Mouse (Mus musculus) intestine, embryonic 16.5 days (tissue): Measurements from ENCODE around the gene Glis2. TPM values are rescaled to one million over a fixed set of nuclear protein-coding genes. Genes with fewer than 3 reads are reported as not detected.
A peak's percentile ranks its signal among the peaks of the same experiment; 100 is the strongest.

Experiments used
- ATAC-seq: fragments of 200-750 bp; cut with Nextera tagmentation; 2 replicates; pipeline ENCODE4 v1.8.0; 2017; ENCODE audit warnings: moderate TSS enrichment, moderate library complexity
- H3K27ac ChIP-seq: fragments of 300-500 bp; sonication (generic); 2 replicates; pipeline ENCODE4 v1.5.1; 2014; ENCODE audit warnings: mild to moderate bottlenecking, low read length
- H3K27me3 ChIP-seq: fragments of 300-500 bp; sonication (generic); replicated peaks from 2 replicates; pipeline ENCODE4 v1.6.1; 2014; ENCODE audit warnings: low read length, control low read depth, mixed read lengths; ENCODE audit not compliant: control insufficient read depth, insufficient read depth
- H3K36me3 ChIP-seq: fragments of 300-500 bp; sonication (generic); 2 replicates; pipeline ENCODE4 v1.6.1; 2014; ENCODE audit warnings: low read length, control low read depth; ENCODE audit not compliant: control insufficient read depth, insufficient read depth
- H3K4me1 ChIP-seq: fragments of 300-500 bp; sonication (generic); 2 replicates; pipeline ENCODE4 v1.6.1; 2014; ENCODE audit warnings: low read length, control low read depth, mixed read lengths; ENCODE audit not compliant: control insufficient read depth, insufficient read depth
- H3K4me2 ChIP-seq: fragments of 300-500 bp; sonication (generic); 2 replicates; pipeline ENCODE4 v1.6.1; 2014; ENCODE audit warnings: low read depth, low read length, control low read depth
- H3K4me3 ChIP-seq: fragments of 300-500 bp; sonication (generic); 2 replicates; pipeline ENCODE4 v1.5.1; 2014; ENCODE audit warnings: mild to moderate bottlenecking, low read length
- H3K9ac ChIP-seq: fragments of 300-500 bp; sonication (generic); 2 replicates; pipeline ENCODE4 v1.6.1; 2014; ENCODE audit warnings: low read depth, low read length
- H3K9me3 ChIP-seq: fragments of 300-500 bp; sonication (generic); 2 replicates; pipeline ENCODE4 v1.6.1; 2016; ENCODE audit warnings: low read length, control low read depth; ENCODE audit not compliant: control insufficient read depth
- WGBS: fragments of 180-500 bp; shearing (Covaris S2); extraction: QIAGEN DNeasy Blood & Tissue Kit; methylation state at CpG from one replicate; pipeline ENCODE4 v1.1.7; 2014; 5-methylcytosine and 5-hydroxymethylcytosine counted together
- polyA plus RNA-seq: library from polyadenylated mRNA; unstranded; fragments of >200 nt; fragmentation: Nextera tagmentation; extraction: Ambion mirVana; gene quantifications from 2 replicates; pipeline ENCODE4 v1.2.1, GENCODE M21; 2015

Gene Glis2
- polyA plus RNA-seq, 1 experiment from 2014 or later = 14.5 TPM

- H3K9ac ChIP-seq = peak overlapping the region; percentile 85
- H3K27ac ChIP-seq = peak overlapping the region; percentile 95
- peak; percentile 59 for ATAC-seq
- 74% methylated on average over 1 of the region's 1 CpGs for WGBS
- peaks cover 42% of the 10 kb centered on the region for H3K4me1 ChIP-seq
- no peaks in the 10 kb centered on the region for H3K9me3 ChIP-seq
- H3K4me3 ChIP-seq = peak overlapping the region; percentile 84
- no peaks in the 10 kb centered on the region for H3K27me3 ChIP-seq
- H3K36me3 ChIP-seq = no peaks in the 10 kb centered on the region
- H3K4me2 ChIP-seq = peak overlapping the region; percentile 95
These were observed 37.4 kb upstream of the Glis2 start for GRCm38 (mm10) chr16:4557085-4557484.

GRCm38 (mm10) chr16:4557949-4558348 lies 36.6 kb upstream of the Glis2 start:
- Histone ChIP-seq H3K36me3 (no peaks in the 10 kb centered on the region), H3K27me3 (no peaks in the 10 kb centered on the region), H3K4me1 (peaks cover 33% of the 10 kb centered on the region), H3K4me2 (peak overlapping the region; percentile 95), H3K9ac (peak overlapping the region; percentile 85), H3K4me3 (peak overlapping the region; percentile 84), H3K27ac (peak overlapping the region; percentile 95), H3K9me3 (no peaks in the 10 kb centered on the region)
- under 1% methylated on average over 19 of the region's 19 CpGs for WGBS
- ATAC-seq = peak; percentile 67

GRCm38 (mm10) chr16:4558384-4558979 lies 36.0 kb upstream of the Glis2 start:
- Histone ChIP-seq H3K4me2 (peak overlapping the region; percentile 95), H3K9ac (peak overlapping the region; percentile 85), H3K9me3 (no peaks in the 10 kb centered on the region), H3K27me3 (no peaks in the 10 kb centered on the region), H3K36me3 (no peaks in the 10 kb centered on the region), H3K4me3 (peak overlapping the region; percentile 84), H3K27ac (peak overlapping the region; percentile 95), H3K4me1 (peaks cover 28% of the 10 kb centered on the region)
- 0% methylated on average over 38 of the region's 38 CpGs for WGBS
- peak; percentile 84 for ATAC-seq

DNA sequence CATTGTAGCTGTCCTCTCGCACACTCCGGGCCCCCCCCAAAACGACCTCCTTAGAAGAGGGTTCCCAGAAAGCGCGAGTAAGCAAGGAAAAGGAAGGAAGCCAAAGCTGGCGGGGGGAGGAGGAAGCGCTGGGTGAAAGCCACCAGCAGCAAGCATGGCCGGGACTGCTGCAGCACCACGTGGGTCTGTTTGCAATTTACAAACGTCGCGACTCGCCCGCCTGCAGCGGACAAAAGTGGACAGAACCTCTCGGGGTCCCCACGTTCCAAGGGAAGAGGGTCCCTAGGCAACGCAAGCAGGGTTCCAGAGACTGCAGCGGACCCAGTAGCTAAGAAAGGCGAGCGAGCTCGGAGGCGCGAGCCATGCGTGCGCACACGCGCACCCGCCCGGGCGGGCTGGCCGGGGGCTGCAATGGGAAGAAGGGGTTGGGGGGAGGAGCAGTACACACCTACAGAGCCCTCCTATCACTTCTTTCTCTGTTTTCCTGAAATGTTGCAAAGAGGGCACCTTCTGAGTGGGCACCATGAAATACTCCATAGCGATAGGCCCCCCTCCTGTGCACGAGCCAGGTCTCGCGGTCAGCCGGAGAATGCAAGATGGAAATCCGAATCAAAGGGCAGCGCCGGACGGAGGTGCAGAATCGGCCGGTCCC lies 35.4 kb upstream of the Glis2 start:
- H3K4me3 ChIP-seq = peak overlapping the region; percentile 84
- H3K27ac ChIP-seq = peak overlapping the region; percentile 95
- no peaks in the 10 kb centered on the region for H3K9me3 ChIP-seq
- H3K4me2 ChIP-seq = peak overlapping the region; percentile 95
- no peaks in the 10 kb centered on the region for H3K27me3 ChIP-seq
- H3K36me3 ChIP-seq = no peaks in the 10 kb centered on the region
- H3K9ac ChIP-seq = peak overlapping the region; percentile 85
- peak; percentile 30 for ATAC-seq
- WGBS = under 1% methylated on average over 43 of the region's 43 CpGs
- H3K4me1 ChIP-seq = peaks cover 24% of the 10 kb centered on the region

- peak within 1 kb of the TSS; percentile 85 for H3K9ac ChIP-seq
- peak; percentile 6 for ATAC-seq
- WGBS = under 1% methylated on average over 16 of the region's 17 CpGs
- H3K4me2 ChIP-seq = peak within 1 kb of the TSS; percentile 95
- no peaks in the 10 kb centered on the region for H3K27me3 ChIP-seq
- peaks cover 24% of the 10 kb centered on the region for H3K4me1 ChIP-seq
- H3K36me3 ChIP-seq = no peaks in the 10 kb centered on the region
- peak within 1 kb of the TSS; percentile 95 for H3K27ac ChIP-seq
- H3K9me3 ChIP-seq = no peaks in the 10 kb centered on the region
- H3K4me3 ChIP-seq = peak within 1 kb of the TSS; percentile 84
These were observed 34.8 kb upstream of the Glis2 start, which contains the start of gene Tfap4 for GRCm38 (mm10) chr16:4559715-4560144. TSS of gene Tfap4 (minus strand) at chr16:4559854.

DNA sequence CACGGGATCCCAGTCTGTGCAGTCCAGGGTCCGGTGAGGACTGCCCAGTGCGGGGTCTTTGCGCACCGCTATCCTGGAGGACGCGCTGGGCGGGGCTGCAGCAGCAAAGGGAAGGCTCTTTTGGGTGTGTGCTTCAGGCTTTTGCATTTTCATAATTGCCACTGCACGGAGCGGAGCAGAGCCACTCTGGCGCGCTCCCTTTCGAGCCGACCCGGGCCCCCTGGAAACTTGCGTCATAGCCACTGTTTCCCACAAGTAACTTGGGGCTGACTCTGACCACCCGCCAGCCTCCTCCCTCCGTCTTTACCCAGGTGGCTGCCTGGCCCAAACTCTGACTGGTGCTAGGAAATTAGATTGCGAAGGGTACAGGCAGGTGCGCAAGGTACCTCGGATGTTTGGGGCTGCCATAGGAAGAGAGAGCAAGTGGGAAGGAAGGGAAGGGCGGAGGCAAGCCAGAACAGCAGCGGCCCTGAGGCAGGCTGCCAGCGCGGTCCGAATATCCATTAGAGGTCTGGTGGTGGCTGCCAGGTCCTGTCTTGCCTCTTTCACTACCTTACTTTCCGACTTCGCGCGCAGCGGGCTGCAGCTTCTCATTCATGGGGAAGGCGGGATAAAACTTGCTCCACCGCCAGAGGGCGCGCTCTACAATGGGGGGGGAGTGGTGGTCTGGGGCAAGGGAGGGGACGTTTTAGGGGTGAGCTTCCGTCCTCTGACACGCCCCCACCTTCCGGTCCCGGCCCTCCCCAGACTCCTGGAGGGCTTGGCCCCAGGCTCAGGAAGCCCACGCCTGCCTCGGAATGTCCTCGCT lies 34.2 kb upstream of the Glis2 start:
- under 1% methylated on average over 43 of the region's 43 CpGs for WGBS
- Histone ChIP-seq H3K4me1 (peaks cover 24% of the 10 kb centered on the region), H3K4me3 (peak overlapping the region; percentile 84), H3K36me3 (no peaks in the 10 kb centered on the region), H3K9ac (peak overlapping the region; percentile 85), H3K27ac (peak overlapping the region; percentile 95), H3K27me3 (no peaks in the 10 kb centered on the region), H3K9me3 (no peaks in the 10 kb centered on the region), H3K4me2 (peak overlapping the region; percentile 95)
- peak; percentile 21 for ATAC-seq

GRCm38 (mm10) chr16:4567912-4568311 lies 26.6 kb upstream of the Glis2 start:
- Histone ChIP-seq H3K27ac (no peak overlapping the region), H3K9ac (no peak overlapping the region), H3K4me2 (no peak overlapping the region), H3K9me3 (no peaks in the 10 kb centered on the region), H3K36me3 (no peaks in the 10 kb centered on the region), H3K4me3 (no peak overlapping the region), H3K4me1 (peaks cover 6% of the 10 kb centered on the region; the same call in 1 of the 2 replicates), H3K27me3 (no peaks in the 10 kb centered on the region)
- peak; percentile 61 for ATAC-seq
- 15% methylated on average over 4 of the region's 4 CpGs for WGBS

- Histone ChIP-seq H3K4me2 (no peak overlapping the region), H3K27me3 (no peaks in the 10 kb centered on the region), H3K4me3 (no peak overlapping the region), H3K9me3 (no peaks in the 10 kb centered on the region), H3K36me3 (no peaks in the 10 kb centered on the region), H3K4me1 (peaks cover 6% of the 10 kb centered on the region; the same call in 1 of the 2 replicates), H3K9ac (no peak overlapping the region), H3K27ac (no peak overlapping the region)
- ATAC-seq = no peak
- 59% methylated on average over 4 of the region's 4 CpGs for WGBS
These were observed 23.8 kb upstream of the Glis2 start for GRCm38 (mm10) chr16:4570737-4571136.

DNA sequence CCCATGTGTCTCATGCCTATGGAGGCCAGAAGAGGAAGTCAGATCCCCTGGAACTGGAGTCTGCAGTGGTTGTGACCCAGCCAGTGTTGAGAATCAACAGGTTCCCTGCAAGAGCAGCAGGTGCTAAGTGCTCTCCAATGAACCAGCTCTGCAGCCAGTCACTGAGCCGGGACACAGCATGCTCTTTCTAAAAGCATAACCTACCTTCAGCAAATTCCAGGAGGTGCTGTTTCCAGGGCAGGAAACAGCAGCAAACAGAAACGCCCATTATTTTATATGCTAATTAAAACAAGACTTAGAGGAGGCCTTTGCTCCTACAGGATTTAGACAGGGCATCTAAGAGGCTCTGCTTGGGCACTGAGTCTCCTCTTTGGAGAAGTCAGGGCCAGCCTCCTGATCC lies 18.5 kb upstream of the Glis2 start:
- ATAC-seq = no peak
- Histone ChIP-seq H3K9ac (no peak overlapping the region), H3K36me3 (no peaks in the 10 kb centered on the region), H3K27me3 (no peaks in the 10 kb centered on the region), H3K4me2 (no peak overlapping the region), H3K4me1 (no peaks in the 10 kb centered on the region), H3K4me3 (no peak overlapping the region), H3K27ac (no peak overlapping the region), H3K9me3 (no peaks in the 10 kb centered on the region)
- 54% methylated on average over 2 of the region's 2 CpGs for WGBS
